Mouse (Mus musculus) cerebellum, adult 2 months (tissue): ENCODE results near the gene Tmem121b. TPM values are rescaled to one million over a fixed set of nuclear protein-coding genes. Genes with fewer than 3 reads are reported as not detected.
A peak's percentile ranks its signal among the peaks of the same experiment; 100 is the strongest.

Source experiments
- DNase-seq, 2 experiments: peaks; one replicate each; pipeline ENCODE4 v3.0.0; 2021
- H3K27ac ChIP-seq: fragments of 200-500 bp; 2 replicates; pipeline ENCODE4 v1.5.1; 2012; ENCODE audit warnings: low read length, control low read depth, inconsistent platforms; ENCODE audit not compliant: insufficient read depth
- H3K27me3 ChIP-seq: fragments of 200-500 bp; 2 replicates; pipeline ENCODE4 v1.6.1; 2012; ENCODE audit warnings: inconsistent platforms, mild to moderate bottlenecking, low read length, moderate library complexity; ENCODE audit not compliant: control insufficient read depth, insufficient read depth
- H3K4me1 ChIP-seq: fragments of 200-500 bp; 2 replicates; pipeline ENCODE4 v1.6.1; 2011; ENCODE audit warnings: low read length; ENCODE audit not compliant: control insufficient read depth, insufficient read depth
- H3K4me3 ChIP-seq: fragments of 200-500 bp; replicated peaks from 2 replicates; pipeline ENCODE3; 2011; ENCODE audit warnings: mild to moderate bottlenecking, low read depth, low read length, control low read depth; ENCODE audit not compliant: insufficient read depth
- CTCF ChIP-seq: fragments of 200-500 bp; IDR thresholded peaks from 2 replicates; pipeline ENCODE4 v1.5.1; 2011; ENCODE audit warnings: low read depth, mild to moderate bottlenecking, control low read depth, low read length, moderate library complexity, borderline replicate concordance; ENCODE audit not compliant: insufficient read depth
- POLR2A ChIP-seq: fragments of 200-500 bp; IDR thresholded peaks from 2 replicates; pipeline ENCODE4 v1.6.1; 2011; ENCODE audit warnings: low read length, control low read depth, borderline replicate concordance; ENCODE audit not compliant: insufficient read depth
- WGBS: fragments of 180-500 bp; shearing (Covaris S2); methylation state at CpG from one replicate; pipeline ENCODE4 v1.1.7; 2018; 5-methylcytosine and 5-hydroxymethylcytosine counted together
- polyA plus RNA-seq: library from polyadenylated mRNA; depleted of rRNA; stranded (reverse); fragments of >200 nt; gene quantifications from 2 replicates; pipeline ENCODE4 v1.2.3, GENCODE M21; 2012; rRNA removed

The Tmem121b gene
- polyA plus RNA-seq, result 3.7 and 3.8 TPM in 2 replicates

GRCm38 (mm10) chr6:120493374-120494181 is at the start of gene Tmem121b:
TSS of gene Tmem121b (minus strand) at chr6:120493807.
- peaks cover 2% of the 10 kb centered on the region; the same call in 1 of the 2 replicates for H3K27me3 ChIP-seq
- TF ChIP-seq CTCF (no peak), POLR2A (0 out of 2 replicates have a peak, but pooled peaks have one; percentile 27)
- peak; percentile 72 to 78 for DNase-seq
- 2% methylated on average over 76 of the region's 84 CpGs for WGBS
- H3K4me3 ChIP-seq, result peak within 1 kb of the TSS; percentile 61
- no peak within 1 kb of the TSS for H3K27ac ChIP-seq
- H3K4me1 ChIP-seq, result 0 out of 2 replicates have a peak, but pooled peaks cover 2% of the 10 kb centered on the region

GRCm38 (mm10) chr6:120542061-120542460 is 48.5 kb upstream of the Tmem121b start:
- DNase-seq, result no peak
- H3K4me3 ChIP-seq, result no peak overlapping the region
- TF ChIP-seq CTCF (no peak), POLR2A (no peak)
- WGBS, result 9% methylated on average over 1 of the region's 1 CpGs
- no peak overlapping the region for H3K27ac ChIP-seq
- peaks cover 4% of the 10 kb centered on the region for H3K4me1 ChIP-seq
- no peaks in the 10 kb centered on the region; the same call in 1 of the 2 replicates for H3K27me3 ChIP-seq

- no peak for TF ChIP-seq POLR2A
- TF ChIP-seq CTCF, result no peak
- Histone ChIP-seq H3K4me1 (peaks cover 4% of the 10 kb centered on the region), H3K27ac (no peak overlapping the region), H3K4me3 (no peak overlapping the region), H3K27me3 (no peaks in the 10 kb centered on the region; the same call in 1 of the 2 replicates)
- 57% methylated on average over 2 of the region's 2 CpGs for WGBS
- DNase-seq, result no peak
Measured at GRCm38 (mm10) chr6:120541386-120541785, 47.8 kb upstream of the Tmem121b start.

- DNase-seq, result peak; percentile 15 to 22
- peaks cover 4% of the 10 kb centered on the region for H3K4me1 ChIP-seq
- WGBS, result 58% methylated on average over 10 of the region's 10 CpGs
- H3K4me3 ChIP-seq, result no peak overlapping the region
- TF ChIP-seq CTCF, result no peak
- no peak for TF ChIP-seq POLR2A
- no peaks in the 10 kb centered on the region; the same call in 1 of the 2 replicates for H3K27me3 ChIP-seq
- H3K27ac ChIP-seq, result no peak overlapping the region
Measured at GRCm38 (mm10) chr6:120539781-120540231, 46.2 kb upstream of the Tmem121b start.

DNA sequence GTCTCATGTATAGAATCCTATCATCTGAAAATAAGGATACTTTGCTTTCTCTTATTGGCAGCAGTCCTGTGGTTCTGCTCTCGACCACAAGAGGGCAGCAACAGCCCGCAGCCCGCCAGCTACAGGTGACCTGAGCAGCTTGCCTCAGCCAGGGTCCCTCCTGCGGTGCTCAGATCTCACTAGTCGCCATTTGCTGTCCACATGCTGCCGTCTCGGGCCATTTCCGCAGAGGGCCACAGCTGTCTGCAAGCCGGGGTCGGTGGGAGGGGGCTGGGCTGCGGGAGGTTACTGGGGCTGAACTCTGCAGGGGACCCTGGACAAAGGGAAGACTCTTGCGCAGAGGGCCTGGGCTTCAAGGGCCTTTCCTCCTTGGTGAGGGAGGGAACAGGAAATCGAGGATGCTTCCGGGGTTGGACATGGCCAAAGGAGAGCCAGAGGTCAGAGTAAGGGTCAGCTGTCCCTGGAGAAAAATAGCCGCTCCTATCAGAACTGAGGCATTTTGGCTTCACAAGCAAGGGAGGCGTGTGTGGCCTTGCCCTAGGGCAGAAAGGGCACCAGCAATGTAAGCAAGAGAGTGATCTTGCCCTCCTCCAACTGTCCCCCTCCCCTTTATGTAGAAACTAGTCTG is 45.6 kb upstream of the Tmem121b start:
- 11% methylated on average over 16 of the region's 16 CpGs for WGBS
- H3K4me3 ChIP-seq, result peak overlapping the region; percentile 42
- peaks cover 4% of the 10 kb centered on the region for H3K4me1 ChIP-seq
- no peaks in the 10 kb centered on the region; the same call in 1 of the 2 replicates for H3K27me3 ChIP-seq
- TF ChIP-seq POLR2A (no peak), CTCF (peak; percentile 97)
- DNase-seq, result peak; percentile 78 to 82
- H3K27ac ChIP-seq, result no peak overlapping the region

DNA sequence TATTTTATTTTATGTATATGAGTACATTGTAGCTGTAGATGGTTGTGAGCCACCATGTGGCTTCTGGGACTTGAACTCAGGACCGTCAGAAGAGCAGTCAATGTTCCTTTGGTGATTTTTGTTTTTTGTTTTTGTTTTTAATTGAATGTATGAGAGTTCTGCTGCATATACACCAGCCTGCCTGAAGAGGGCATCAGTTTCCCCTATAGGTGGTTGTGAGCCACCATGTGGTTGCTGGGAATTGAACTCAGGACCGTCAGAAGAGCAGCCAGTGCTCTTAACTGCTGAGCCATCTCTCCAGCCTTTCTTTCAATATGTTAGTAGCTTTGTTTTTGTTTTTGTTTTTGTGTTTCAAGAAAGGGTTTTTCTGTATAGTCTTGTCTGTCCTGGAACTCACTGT is 42.7 kb upstream of the Tmem121b start:
- H3K27ac ChIP-seq, result no peak overlapping the region
- WGBS, result 77% methylated on average over 2 of the region's 2 CpGs
- DNase-seq, result no peak
- H3K4me3 ChIP-seq, result no peak overlapping the region
- H3K4me1 ChIP-seq, result peaks cover 4% of the 10 kb centered on the region
- TF ChIP-seq CTCF, result no peak
- no peak for TF ChIP-seq POLR2A
- no peaks in the 10 kb centered on the region for H3K27me3 ChIP-seq

- WGBS, result 90% methylated on average over 1 of the region's 1 CpGs
- DNase-seq, result no peak
- Histone ChIP-seq H3K4me1 (peaks cover 8% of the 10 kb centered on the region), H3K27ac (no peak overlapping the region), H3K4me3 (no peak overlapping the region), H3K27me3 (no peaks in the 10 kb centered on the region)
- no peak for TF ChIP-seq CTCF
- no peak for TF ChIP-seq POLR2A
Measured at GRCm38 (mm10) chr6:120532594-120532993, 39.0 kb upstream of the Tmem121b start.
